In the genomic region with DNA sequence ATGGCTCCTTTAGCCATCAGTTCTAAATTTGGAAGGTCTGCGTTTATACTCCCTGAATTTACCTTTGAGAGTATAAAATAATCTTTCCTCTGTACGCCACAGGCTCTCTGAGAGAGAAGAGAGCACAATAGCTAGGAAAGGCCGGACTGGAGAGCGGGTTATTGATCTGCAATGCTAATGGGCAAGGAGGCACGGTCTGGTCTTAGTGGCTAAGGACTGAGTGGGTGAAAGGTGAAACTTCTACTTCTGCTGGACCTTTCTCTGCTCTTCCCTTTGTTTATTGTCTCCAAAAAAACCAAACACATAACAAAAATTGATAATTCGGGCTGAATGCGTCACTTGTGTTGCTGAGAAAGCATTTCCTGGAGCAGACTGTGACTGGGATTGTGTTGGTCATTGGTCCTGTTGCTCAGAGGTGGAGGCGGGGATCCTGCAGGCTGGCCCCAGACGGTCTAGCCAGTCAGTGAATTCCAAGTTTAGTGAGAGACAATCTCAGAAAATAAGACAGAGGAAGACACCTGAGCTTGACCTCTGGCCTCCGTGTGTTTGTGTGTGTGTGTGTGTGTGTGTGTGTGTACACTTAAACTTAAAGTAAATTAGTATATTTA, we compare ENCODE assay signal across 19 mouse cellular contexts. TPM values are rescaled to one million over a fixed set of nuclear protein-coding genes. Genes with fewer than 3 reads are reported as not detected.
DNase-seq lines count a peak whose midpoint lies in the region; ATAC-seq and TF ChIP-seq lines count a peak whose summit lies in the region.
"Had no signal": no experiment of that assay in that cellular context is flagged by ENCODE, and none has a peak within 500 bp of the region (broad histone marks: within the 10 kb centered on the region; RNA-seq: fewer than 3 reads in every experiment).

No protein-coding gene starts in this region.

- H3K9me3 ChIP-seq in ES-E14 (ENCODE audit: control insufficient read depth, insufficient read depth, low read depth, low read length) = no peaks in the 10 kb centered on the region
- no peaks in the 10 kb centered on the region for H3K9me3 ChIP-seq in forebrain, embryonic 13.5 days (replicated peaks)
- H3K9me3 ChIP-seq in liver, embryonic 16.5 days (replicated peaks; ENCODE audit: control insufficient read depth, low read length) = no peaks in the 10 kb centered on the region
- H3K9me3 ChIP-seq: intestine, embryonic 15.5 days; lung, embryonic 15.5 days had no signal

- WGBS in forebrain, embryonic 13.5 days = 39% methylated on average over 10 of the region's 10 CpGs
- 62% methylated on average over 10 of the region's 10 CpGs for WGBS in liver, embryonic 16.5 days (ENCODE audit: insufficient replicate concordance)

- H3K36me3 ChIP-seq in ES-E14 (ENCODE audit: control insufficient read depth, insufficient read depth, low read length, poor library complexity, severe bottlenecking) = no peaks in the 10 kb centered on the region; the same call in 1 of the 2 replicates
- peaks cover 12% of the 10 kb centered on the region for H3K36me3 ChIP-seq in forebrain, embryonic 13.5 days (ENCODE audit: poor library complexity, severe bottlenecking)
- H3K36me3 ChIP-seq in liver, embryonic 16.5 days (ENCODE audit: control insufficient read depth, insufficient read depth) = no peaks in the 10 kb centered on the region
- H3K36me3 ChIP-seq: intestine, embryonic 15.5 days; lung, embryonic 15.5 days had no signal

- no peak overlapping the region for H3K27ac ChIP-seq in ES-E14 (ENCODE audit: insufficient read depth, low read depth, low read length, poor library complexity, severe bottlenecking)
- 0 out of 2 replicates have a peak overlapping the region, but pooled peaks have one; percentile 32 for H3K27ac ChIP-seq in forebrain, embryonic 13.5 days
- H3K27ac ChIP-seq in liver, embryonic 16.5 days (ENCODE audit: low read length) = 0 out of 2 replicates have a peak overlapping the region, but pooled peaks have one; percentile 32
- no peak overlapping the region for H3K27ac ChIP-seq in left cerebral cortex, adult 2 months
- H3K27ac ChIP-seq: heart, adult 2 months; intestine, embryonic 15.5 days; lung, embryonic 15.5 days had no signal

- no peaks in the 10 kb centered on the region for H3K27me3 ChIP-seq in forebrain, embryonic 13.5 days
- H3K27me3 ChIP-seq in liver, embryonic 16.5 days (ENCODE audit: control insufficient read depth, insufficient read depth, low read depth, low read length) = no peaks in the 10 kb centered on the region
- H3K27me3 ChIP-seq: intestine, embryonic 15.5 days; lung, embryonic 15.5 days had no signal

- in situ Hi-C loops in ES-E14 (cut with MboI; ENCODE audit: low sequenced_read_pairs in 2 of 2, unreplicated experiment in 2 of 2) = no loop called here

- H3K9ac ChIP-seq in ES-E14 (ENCODE audit: insufficient read depth, low read depth, low read length, poor library complexity, severe bottlenecking) = no peak overlapping the region; the same call in 1 of the 2 replicates
- no peak overlapping the region for H3K9ac ChIP-seq in forebrain, embryonic 13.5 days
- H3K9ac ChIP-seq in liver, embryonic 16.5 days (ENCODE audit: low read depth, low read length) = no peak overlapping the region
- H3K9ac ChIP-seq: intestine, embryonic 15.5 days; lung, embryonic 15.5 days had no signal

- peak overlapping the region in 1 of 2 experiments; percentile 35; a peak in 1 of 4 replicates for H3K4me3 ChIP-seq in ES-E14 (ENCODE audit: insufficient read depth in 1 of 2, low read depth in 1 of 2, low read length in 2 of 2, poor library complexity in 1 of 2, severe bottlenecking in 1 of 2)
- H3K4me3 ChIP-seq in forebrain, embryonic 13.5 days = no peak overlapping the region
- H3K4me3 ChIP-seq in liver, embryonic 16.5 days (ENCODE audit: low read depth, low read length) = no peak overlapping the region
- H3K4me3 ChIP-seq in left cerebral cortex, adult 2 months = no peak overlapping the region
- H3K4me3 ChIP-seq: heart, adult 2 months; intestine, embryonic 15.5 days; lung, embryonic 15.5 days had no signal

- H3K4me2 ChIP-seq in forebrain, embryonic 13.5 days = peak overlapping the region; percentile 20; the same call in 1 of the 2 replicates
- H3K4me2 ChIP-seq in liver, embryonic 16.5 days (ENCODE audit: low read depth, low read length) = no peak overlapping the region; the same call in 1 of the 2 replicates
- H3K4me2 ChIP-seq: intestine, embryonic 15.5 days; lung, embryonic 15.5 days had no signal

- DNase-seq in heart, adult 11 months = peak; percentile 58
- DNase-seq in heart, postnatal 36 days = no peak
- no peak for DNase-seq in ES-E14 (ENCODE audit: low read depth, low spot score)
- DNase-seq in spleen, postnatal 10 days (ENCODE audit: low spot score in 2 of 2) = no peak
- DNase-seq in left cerebral cortex, adult 2 months (ENCODE audit: extremely low spot score in 1 of 2, low spot score in 2 of 2) = no peak
- DNase-seq: adrenal gland, postnatal 10 days; cerebellum, adult 9-11 months; heart, adult 2 months; kidney, postnatal 10 days had no signal

- TF ChIP-seq CTCF in left cerebral cortex, adult 2 months (IDR thresholded peaks at IDR 0.05) = no peak

- peaks cover 8 to 15% of the 10 kb centered on the region in 2 experiments for H3K4me1 ChIP-seq in ES-E14 (ENCODE audit: control insufficient read depth in 2 of 2, insufficient read depth in 2 of 2, low read length in 2 of 2, poor library complexity in 1 of 2)
- peaks cover 64% of the 10 kb centered on the region for H3K4me1 ChIP-seq in forebrain, embryonic 13.5 days
- H3K4me1 ChIP-seq in liver, embryonic 16.5 days (ENCODE audit: control insufficient read depth, low read depth, low read length) = peaks cover 6% of the 10 kb centered on the region

- no peak for ATAC-seq in forebrain, embryonic 13.5 days
- no peak for ATAC-seq in liver, embryonic 16.5 days (ENCODE audit: low read depth)
- ATAC-seq in frontal cortex, adult (ENCODE audit: low TSS enrichment) = no peak
- ATAC-seq: intestine, embryonic 15.5 days had no signal

- intact Hi-C loops in heart, postnatal 36 days (cut with DNase I) = no loop called here
- intact Hi-C loops in left cerebral cortex, adult 2 months (cut with DNase I) = no loop called here

TF ChIP-seq in ES-E14, 5 proteins besides CTCF, POLR2A, EP300 and RAD21:
- TF ChIP-seq MAFK (IDR thresholded peaks at IDR 0.05; ENCODE audit: insufficient read depth, low read depth, low read length) (0 out of 2 replicates have a peak, but pooled peaks have one; percentile 2), ZNF384 (IDR thresholded peaks at IDR 0.05; ENCODE audit: low read depth, low read length) (no peak), CHD2 (IDR thresholded peaks at IDR 0.05; ENCODE audit: low read depth, low read length) (no peak), ZC3H11A (IDR thresholded peaks at IDR 0.05; ENCODE audit: borderline replicate concordance, low read depth, low read length) (no peak)
TF ChIP-seq in ES-E14: peak in this region for 1.

RNA-seq across cellular contexts. Expression of a gene that starts 5.1 kb away (rescaled TPM):
- total RNA-seq in heart, postnatal 36 days (2021) = 10 to 100 TPM in 1 of 2 experiments, 1 to 10 TPM in 1; 9.2 to 14.0 TPM
- 18.5 and 42.8 TPM in 2 replicates for total RNA-seq in ES-E14 (2012; rRNA removed)
- polyA plus RNA-seq in forebrain, embryonic 13.5 days (2015; fragmentation: Nextera tagmentation; extraction: Ambion mirVana) = 93.9 and 94.8 TPM in 2 replicates
- polyA plus RNA-seq in liver, embryonic 16.5 days (2015; fragmentation: Nextera tagmentation; extraction: Ambion mirVana) = 21.7 and 25.2 TPM in 2 replicates
- 10 to 100 TPM; 28.1 TPM for total RNA-seq in left cerebral cortex, adult 2 months (2021)

RNA-seq across cellular contexts. Expression of a gene that starts 27.5 kb away (rescaled TPM):
- total RNA-seq in heart, postnatal 36 days (2021) = not detected
- not detected in 2 replicates for total RNA-seq in ES-E14 (2012; rRNA removed)
- polyA plus RNA-seq in forebrain, embryonic 13.5 days (2015; fragmentation: Nextera tagmentation; extraction: Ambion mirVana) = not detected in 2 replicates
- not detected in 2 replicates for polyA plus RNA-seq in liver, embryonic 16.5 days (2015; fragmentation: Nextera tagmentation; extraction: Ambion mirVana)
- not detected for total RNA-seq in left cerebral cortex, adult 2 months (2021)
- total RNA-seq: adrenal gland, postnatal 10 days; heart, adult 2 months; layer of hippocampus, postnatal 10 days; left cerebral cortex, postnatal 36 days; megakaryocyte, adult 5-6 weeks had no signal
- polyA plus RNA-seq: embryonic facial prominence, embryonic 14.5 days; heart, adult 2 months; heart, postnatal 0 days; intestine, embryonic 15.5 days; lung, embryonic 15.5 days had no signal

RNA-seq across cellular contexts. Expression of a gene that starts 53.9 kb away (rescaled TPM):
- not detected for total RNA-seq in heart, postnatal 36 days (2021)
- total RNA-seq in ES-E14 (2012; rRNA removed) = not detected in 2 replicates
- polyA plus RNA-seq in forebrain, embryonic 13.5 days (2015; fragmentation: Nextera tagmentation; extraction: Ambion mirVana) = 0.20 TPM in 1 of 2 replicates, not detected in the other
- polyA plus RNA-seq in liver, embryonic 16.5 days (2015; fragmentation: Nextera tagmentation; extraction: Ambion mirVana) = 0.15 TPM in 1 of 2 replicates, not detected in the other
- not detected for total RNA-seq in left cerebral cortex, adult 2 months (2021)
- total RNA-seq: adrenal gland, postnatal 10 days; heart, adult 2 months; layer of hippocampus, postnatal 10 days; left cerebral cortex, postnatal 36 days had no signal
- polyA plus RNA-seq: embryonic facial prominence, embryonic 14.5 days; heart, adult 2 months; heart, postnatal 0 days; intestine, embryonic 15.5 days had no signal

Comparison
In these comparisons a context has a peak if more than half of its experiments do, and no peak if none do; other contexts are left out.
1. H3K27ac ChIP-seq: peak in forebrain, embryonic 13.5 days (single experiment) and liver, embryonic 16.5 days (single experiment); none in ES-E14 (single experiment) and left cerebral cortex, adult 2 months (single experiment).